Mouse (Mus musculus): ENCODE data around the gene Utrn.

DNA sequence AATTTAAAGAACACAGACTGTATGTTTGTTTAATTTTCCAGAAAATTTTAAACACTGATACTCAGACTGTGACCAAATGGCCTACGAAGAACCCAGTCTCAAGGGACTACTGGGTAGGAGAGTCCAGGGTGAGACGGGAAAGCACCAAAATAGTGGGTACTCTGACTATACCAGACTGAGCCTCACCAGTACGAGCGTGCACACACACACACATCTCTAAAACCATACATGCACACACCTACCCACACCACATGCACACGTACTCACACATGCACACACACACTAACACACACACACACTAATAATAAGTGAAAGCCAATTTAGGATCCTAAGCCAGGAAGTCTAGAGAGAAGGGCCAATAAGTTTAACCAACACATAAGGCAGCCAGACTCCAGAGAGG, 381.0 kb downstream of the Utrn start:
- TF ChIP-seq CTCF (IDR thresholded peaks at IDR 0.05; ENCODE audit: control insufficient read depth, insufficient read depth, low read length) (no peak), POLR2A (IDR thresholded peaks at IDR 0.05; ENCODE audit: borderline replicate concordance, control insufficient read depth, low read depth, low read length) (no peak)
